Mouse (Mus musculus) adrenal gland, adult 8-10 months (tissue): ENCODE measurements at regions not wholly inside any gene's neighbourhood (a gene's known extent, or its start where the extent isn't known, plus 50 kb on each side); places are given as distances from the start of the nearest gene placed in this dataset.
"Not testable (repeated sequence)": the region's sequence is repeated elsewhere in the genome, so short reads cannot be mapped to it uniquely, and the experiment has no call there.

Experiments used
- DNase-seq: peaks from one replicate; pipeline ENCODE4 v3.0.0; 2022

DNA sequence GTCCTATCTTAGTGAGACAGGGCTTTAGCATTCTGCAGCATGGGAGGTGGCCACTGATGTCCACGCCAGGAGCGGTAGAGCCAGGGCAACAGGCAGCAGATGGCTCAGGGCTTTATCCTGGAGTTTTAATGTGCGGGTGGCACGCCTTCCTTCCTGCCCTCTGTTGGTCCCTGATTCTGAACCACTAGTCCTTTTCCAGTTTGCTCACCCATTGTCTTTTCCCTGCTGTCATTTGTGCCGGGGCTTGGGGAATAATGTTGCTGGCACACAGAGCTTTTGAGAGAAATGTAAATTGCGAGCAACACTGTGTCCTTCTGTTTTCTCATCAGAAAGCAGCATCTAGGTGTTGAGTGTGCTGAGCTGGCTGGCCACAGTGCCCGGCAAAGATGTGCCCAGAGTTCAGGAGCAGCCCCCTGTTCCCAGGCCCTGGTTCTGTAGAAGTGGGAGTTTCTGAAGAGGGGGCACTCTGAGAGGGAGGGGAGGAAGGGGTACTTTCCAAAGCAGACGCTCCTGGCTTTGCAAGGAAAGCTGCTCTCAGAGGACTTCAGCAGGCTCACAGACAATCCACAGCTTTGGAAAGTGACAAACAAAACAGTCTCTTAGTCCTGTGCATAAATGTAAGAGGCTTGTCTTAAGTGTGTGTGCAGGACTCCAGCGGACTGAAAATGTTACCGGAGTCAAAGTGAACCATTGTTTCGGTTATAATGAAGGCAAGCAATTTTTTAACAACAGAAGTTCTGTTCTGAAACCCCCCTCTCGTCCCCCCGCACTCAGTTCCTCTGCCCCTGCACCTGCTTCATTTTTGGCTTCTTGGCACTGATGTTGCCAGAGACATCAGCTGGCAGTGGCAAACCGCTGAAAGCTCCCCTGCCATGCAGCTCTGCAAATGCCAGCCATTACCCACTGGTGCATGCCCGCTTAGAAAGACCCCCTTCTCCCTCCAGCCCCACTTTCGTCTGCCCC lies 284.4 kb upstream of the Mpdz start:
- DNase-seq, result no peak

GRCm38 (mm10) chr4:81724751-81725150 lies 282.1 kb upstream of the Mpdz start:
- no peak for DNase-seq

- DNase-seq, result no peak
Observed at GRCm38 (mm10) chr4:81712378-81712777, 269.8 kb upstream of the Mpdz start.

- no peak for DNase-seq
Observed at GRCm38 (mm10) chr4:81695182-81695581, 252.6 kb upstream of the Mpdz start.

DNA sequence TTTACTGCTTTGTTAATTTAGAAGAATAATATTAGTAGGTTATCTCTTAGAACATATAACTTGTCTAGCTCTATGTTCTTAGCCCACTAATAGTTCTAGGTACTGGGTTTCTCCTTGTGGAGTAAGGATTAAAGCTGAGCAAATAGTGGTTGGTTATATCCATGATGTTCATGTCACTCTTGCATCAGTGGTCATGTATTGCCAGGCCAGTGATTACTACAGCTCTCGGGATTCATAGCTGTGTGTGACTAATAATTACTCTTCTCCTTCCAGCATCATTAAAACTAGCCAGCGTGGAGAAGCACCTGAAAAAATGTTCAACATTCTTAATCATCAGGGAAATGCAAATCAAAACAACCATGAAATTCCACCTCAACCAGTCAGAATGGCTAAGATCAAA lies 234.6 kb upstream of the Mpdz start:
- DNase-seq, result no peak

DNA sequence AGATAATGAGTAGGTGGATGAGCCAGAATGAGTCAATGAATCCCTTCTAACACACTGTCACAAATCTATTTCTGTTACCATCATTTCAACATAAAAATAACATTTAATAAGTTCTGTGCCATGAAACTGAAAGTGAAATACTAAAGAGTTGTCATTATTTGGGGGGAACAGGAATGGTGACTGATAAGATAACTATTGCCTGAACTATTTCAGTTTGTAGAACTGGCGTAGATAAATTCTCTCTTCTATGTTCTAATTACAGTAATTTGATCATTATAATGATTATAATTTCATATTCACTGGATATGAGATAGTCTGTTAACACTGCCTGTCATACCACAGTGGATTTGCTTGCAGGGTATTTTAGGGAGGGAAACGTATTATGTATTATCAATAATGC lies 232.3 kb upstream of the Mpdz start:
- DNase-seq, result no peak

- DNase-seq, result no peak
Observed at GRCm38 (mm10) chr4:81673398-81674265, 231.0 kb upstream of the Mpdz start.

DNA sequence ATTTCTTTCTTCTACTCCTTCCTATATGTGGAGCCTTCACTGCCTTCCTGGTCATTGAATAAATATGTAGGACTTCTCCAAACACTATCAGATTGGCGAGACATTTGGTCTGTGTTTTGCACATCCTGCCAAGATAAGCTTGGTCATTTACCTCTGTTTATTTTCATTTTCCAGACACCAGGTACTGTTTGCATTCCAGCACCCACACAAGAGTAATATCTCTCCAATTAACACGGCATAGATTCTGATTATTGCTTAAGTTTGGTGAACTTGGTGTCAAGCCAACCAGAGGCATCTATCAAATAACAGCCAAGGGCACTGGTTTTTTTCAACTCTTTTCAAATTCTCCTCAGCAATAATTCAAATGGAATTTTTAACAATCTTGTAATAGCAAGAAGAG lies 229.4 kb upstream of the Mpdz start:
- no peak for DNase-seq

DNA sequence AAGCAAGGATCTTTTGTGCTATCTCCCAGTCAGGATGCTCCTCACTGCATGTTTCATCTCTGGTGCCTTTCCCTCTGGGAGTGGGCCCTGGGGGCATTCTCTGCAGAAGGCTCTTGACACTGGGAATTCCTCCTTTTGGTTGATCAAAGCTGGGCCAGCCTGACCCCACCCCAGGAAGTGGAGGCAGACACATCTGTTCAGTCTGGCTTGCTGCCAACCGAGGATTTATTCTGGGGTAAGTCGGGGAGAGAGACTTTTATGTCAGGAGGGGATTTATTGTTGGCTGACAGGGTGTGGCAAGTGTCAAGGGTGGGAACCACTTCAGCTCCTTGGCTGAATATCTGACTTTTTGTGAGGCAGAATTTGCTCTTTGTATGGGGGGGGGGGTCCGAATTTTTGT lies 226.6 kb upstream of the Mpdz start:
- no peak for DNase-seq

GRCm38 (mm10) chr4:81661096-81661495 lies 218.5 kb upstream of the Mpdz start:
- no peak for DNase-seq

DNA sequence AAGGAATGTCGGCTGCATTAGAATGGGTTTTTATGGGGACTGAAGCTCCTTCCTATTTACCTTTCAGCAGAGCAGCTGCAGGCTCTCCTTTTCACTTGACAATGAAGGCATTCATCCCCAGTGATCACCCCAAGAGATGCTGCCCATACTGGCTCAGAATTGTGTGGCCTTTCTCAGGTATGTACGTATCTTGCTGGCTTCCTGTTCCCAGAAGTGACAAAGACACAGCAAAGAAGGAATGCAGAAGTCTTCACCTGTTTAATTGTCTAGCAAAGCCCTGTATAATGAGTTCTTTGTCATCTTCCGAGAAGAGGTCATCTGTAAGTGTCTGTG lies 185.8 kb upstream of the Mpdz start:
- DNase-seq, result no peak

DNA sequence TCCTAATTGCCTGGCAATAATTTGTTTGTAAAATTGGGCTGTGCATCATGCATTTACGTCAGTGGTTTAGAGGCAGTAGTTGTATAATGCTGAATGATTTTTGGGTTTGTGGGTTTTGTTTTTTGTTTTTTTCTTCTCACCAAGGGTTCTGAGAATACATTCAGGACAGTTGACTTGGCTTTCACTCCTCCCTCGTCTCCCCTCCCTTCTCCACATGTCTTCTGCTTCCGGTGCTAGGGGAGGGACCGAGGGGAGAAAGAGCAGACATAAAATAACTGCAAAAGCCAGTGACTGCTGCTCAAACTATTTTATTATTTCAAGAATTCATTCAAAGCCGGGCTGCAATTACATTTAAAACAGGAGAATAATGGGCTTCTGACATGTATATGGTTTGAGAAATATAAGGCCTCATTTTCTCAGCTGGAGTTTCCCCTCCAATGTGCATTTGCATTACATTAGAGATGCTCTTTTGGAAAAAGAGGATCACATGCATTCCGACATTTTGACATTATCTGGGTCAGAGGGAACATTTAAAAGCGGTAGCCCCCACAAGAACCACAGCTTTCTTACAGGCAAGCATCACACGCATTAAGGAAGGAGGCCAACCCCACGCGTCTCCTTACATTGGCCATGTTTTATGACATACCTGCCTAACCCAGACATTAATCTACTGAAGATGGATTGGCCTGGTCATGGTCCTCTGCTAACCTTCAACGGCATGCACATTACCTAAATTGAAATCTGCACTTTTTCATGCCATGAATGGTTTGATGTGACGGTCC lies 185.3 kb upstream of the Mpdz start:
- DNase-seq, result no peak

- no peak for DNase-seq
Observed at GRCm38 (mm10) chr4:81625348-81625934, 182.8 kb upstream of the Mpdz start.

- DNase-seq, result no peak
Observed at GRCm38 (mm10) chr4:81624111-81624510, 181.5 kb upstream of the Mpdz start.

DNA sequence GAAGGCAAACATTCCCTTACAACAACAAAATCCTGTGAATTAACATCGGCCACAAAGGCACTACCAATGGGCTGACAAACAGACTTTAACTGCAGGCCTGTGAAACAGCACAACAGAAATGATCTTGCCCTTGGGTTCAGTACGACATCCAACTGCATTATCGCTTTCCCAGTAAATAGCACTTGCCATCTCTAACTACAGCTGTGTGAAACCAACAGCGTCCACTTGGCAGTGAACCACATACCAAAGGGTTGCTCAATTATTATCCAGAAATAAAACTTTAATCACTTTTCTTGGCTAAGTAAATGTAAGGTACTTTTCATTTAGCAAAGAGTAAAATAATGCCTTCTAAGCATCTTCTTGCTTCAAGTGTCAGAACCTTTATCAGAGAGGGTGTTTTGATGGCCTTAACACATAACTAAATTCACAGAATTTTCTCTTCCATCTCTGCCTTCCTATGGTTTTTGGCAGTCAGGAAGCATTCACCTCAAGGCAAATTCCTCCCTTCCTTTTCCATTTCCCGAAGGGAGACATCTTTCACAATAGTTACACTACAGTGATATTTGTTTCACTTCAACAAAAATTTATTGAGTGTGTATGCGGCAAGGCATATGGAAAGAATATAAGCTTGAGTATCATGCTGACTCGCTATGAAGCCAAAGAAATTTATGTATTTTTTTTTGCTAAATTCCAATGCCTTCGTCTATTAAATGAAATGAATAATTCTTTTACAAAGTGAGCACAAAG lies 178.9 kb upstream of the Mpdz start:
- no peak for DNase-seq

GRCm38 (mm10) chr4:81617191-81617590 lies 174.6 kb upstream of the Mpdz start:
- no peak for DNase-seq

DNA sequence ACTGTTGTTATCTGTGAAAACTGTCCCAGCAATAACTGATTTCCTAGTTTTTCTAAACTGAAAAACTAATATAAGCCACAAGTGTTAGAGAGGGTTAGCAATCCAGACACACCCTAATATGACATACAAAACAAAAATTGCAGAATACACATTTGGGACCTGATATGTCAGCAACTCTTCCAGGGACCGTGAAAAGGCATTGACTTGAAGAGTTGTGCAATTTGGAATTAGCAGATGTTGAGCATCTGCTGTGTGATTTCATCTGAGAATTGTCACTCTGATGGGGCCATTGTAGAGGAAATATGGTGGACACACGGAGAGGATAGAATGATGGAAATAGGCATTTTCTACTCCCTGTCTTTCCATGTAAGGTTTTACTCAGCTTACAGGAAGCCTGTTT lies 168.6 kb upstream of the Mpdz start:
- no peak for DNase-seq

- no peak for DNase-seq
Observed at GRCm38 (mm10) chr4:81600396-81600795, 157.8 kb upstream of the Mpdz start.

- no peak for DNase-seq
Observed at GRCm38 (mm10) chr4:81597390-81597789, 154.8 kb upstream of the Mpdz start.

- DNase-seq, result not testable (repeated sequence)
Observed at GRCm38 (mm10) chr4:81593431-81593830, 150.8 kb upstream of the Mpdz start.

DNA sequence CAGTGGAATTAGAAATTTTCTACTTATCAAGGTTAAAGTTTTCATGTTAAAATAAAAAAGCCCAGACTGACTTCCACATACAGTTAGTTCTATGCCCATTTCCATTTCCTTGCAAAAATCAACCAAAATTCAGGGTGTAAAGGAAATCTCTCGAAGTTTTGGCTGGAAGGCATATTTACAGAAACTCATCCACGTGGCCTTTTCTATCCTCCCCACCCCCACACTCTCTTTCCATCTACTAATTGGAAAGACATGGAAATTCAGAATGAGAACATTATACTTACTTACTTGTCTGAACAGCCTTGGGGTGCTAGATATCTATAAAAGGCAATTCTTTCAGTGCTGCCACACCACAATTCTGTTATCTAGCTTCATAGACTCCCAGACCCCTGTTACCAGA lies 139.9 kb upstream of the Mpdz start:
- no peak for DNase-seq

DNA sequence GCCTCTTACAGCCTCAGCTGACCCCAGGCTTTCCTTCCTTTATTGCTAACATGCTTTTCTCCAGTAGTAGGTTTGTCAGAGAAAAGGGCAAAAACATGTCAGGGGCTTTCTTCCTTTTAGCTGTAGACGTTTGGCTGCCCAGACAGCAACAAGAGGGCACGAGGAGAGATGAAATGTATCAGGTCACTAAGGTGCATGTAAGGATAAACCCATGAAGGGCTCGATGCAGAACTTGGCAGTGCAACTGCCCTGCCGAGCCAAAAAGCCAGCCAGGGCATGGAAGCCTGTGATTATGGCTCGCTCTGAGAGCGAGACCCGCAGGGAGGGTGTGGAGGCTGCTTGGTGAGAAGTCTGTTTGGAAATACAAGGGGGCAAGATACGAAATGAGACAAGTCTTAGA lies 137.9 kb upstream of the Mpdz start:
- no peak for DNase-seq
